Mouse (Mus musculus) erythroblast, embryonic 14.5 days (primary cell): ENCODE measurements around the gene Strap. TPM values are rescaled to one million over a fixed set of nuclear protein-coding genes. Genes with fewer than 3 reads are reported as not detected.

Experiments used
- H3K27me3 ChIP-seq: 2 replicates; pipeline ENCODE4 v1.6.1; 2012; ENCODE audit warnings: inconsistent platforms; ENCODE audit not compliant: control insufficient read depth
- H3K36me3 ChIP-seq: 2 replicates; pipeline ENCODE4 v1.6.1; 2012; ENCODE audit warnings: mild to moderate bottlenecking, inconsistent platforms; ENCODE audit not compliant: control insufficient read depth
- H3K4me1 ChIP-seq: 2 replicates; pipeline ENCODE4 v1.6.1; 2012; ENCODE audit warnings: inconsistent platforms; ENCODE audit not compliant: control insufficient read depth
- H3K4me3 ChIP-seq: replicated peaks from 2 replicates; pipeline ENCODE3; 2012; ENCODE audit warnings: moderate library complexity, mild to moderate bottlenecking, inconsistent platforms
- H3K9me3 ChIP-seq: 2 replicates; pipeline ENCODE4 v1.6.1; 2012; ENCODE audit warnings: low read length, inconsistent platforms, mixed read lengths; ENCODE audit not compliant: control insufficient read depth
- GATA1 ChIP-seq: IDR thresholded peaks from 2 replicates; pipeline ENCODE4 v1.6.1; 2012; ENCODE audit warnings: low read length, inconsistent platforms, mixed read lengths
- TAL1 ChIP-seq: IDR thresholded peaks from 3 replicates; pipeline ENCODE4 v1.6.1; 2012; ENCODE audit warnings: low read length, inconsistent platforms, mixed read lengths
- polyA plus RNA-seq: library from polyadenylated mRNA; stranded (reverse); fragments of >175 nt; gene quantifications from 2 replicates; pipeline ENCODE4 v1.2.3, GENCODE M21; 2012

Gene Strap
- polyA plus RNA-seq, 1 experiment = 1.6 TPM

DNA sequence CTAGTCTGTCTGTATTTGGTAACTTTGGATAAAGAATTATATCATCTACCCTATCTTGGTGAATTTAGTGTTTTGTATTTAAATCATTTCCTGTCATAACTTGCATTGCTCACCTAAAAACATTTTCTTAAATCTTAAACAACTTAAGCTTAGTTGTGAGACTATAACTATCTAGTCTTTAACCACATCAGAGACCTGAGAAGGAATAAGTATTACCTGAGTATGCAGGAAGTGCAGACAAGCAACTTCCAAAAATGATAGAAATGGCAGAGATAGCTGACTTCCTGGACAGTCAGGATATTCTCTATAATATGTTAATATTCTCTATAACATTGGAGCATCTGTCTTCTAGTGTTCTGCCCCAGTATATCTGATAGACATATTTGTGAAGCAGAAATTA lies 31.3 kb downstream of the Strap start:
- H3K9me3 ChIP-seq = no peaks in the 10 kb centered on the region
- no peaks in the 10 kb centered on the region for H3K27me3 ChIP-seq
- H3K4me3 ChIP-seq = no peak overlapping the region
- H3K36me3 ChIP-seq = no peaks in the 10 kb centered on the region
- no peaks in the 10 kb centered on the region for H3K4me1 ChIP-seq
- TF ChIP-seq TAL1 (no peak), GATA1 (no peak)

DNA sequence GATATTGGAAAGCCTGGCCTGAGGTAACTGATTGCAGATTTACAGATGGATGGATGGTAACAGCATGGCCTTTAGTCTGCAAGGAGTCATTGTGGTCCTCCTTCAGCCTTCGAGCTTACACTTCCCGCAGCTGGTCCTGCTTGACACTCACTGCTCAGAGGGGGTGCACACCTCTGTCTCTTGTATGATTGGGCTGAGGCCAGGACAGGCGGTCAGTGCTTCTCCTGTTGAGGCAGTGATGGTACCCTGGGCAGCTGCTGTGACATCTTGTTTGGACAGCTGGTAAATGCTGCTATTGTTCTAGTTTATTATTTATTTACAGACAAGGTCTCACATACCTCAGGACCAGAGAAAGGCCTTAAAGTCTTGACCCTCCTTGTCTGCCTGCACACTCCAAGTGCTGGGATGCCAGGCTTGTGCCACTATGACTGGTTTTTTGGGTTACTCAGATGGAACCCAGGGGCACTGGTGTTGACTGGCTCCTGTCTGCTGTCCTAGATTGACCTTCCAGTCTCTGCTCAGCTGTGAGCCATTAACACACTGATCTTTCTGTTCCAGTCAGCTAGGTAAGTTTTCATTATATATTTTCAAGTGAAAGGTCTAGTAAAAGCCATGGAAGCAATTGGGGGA lies 36.9 kb downstream of the Strap start:
- H3K4me1 ChIP-seq = no peaks in the 10 kb centered on the region
- no peaks in the 10 kb centered on the region for H3K27me3 ChIP-seq
- no peak for TF ChIP-seq TAL1
- no peak for TF ChIP-seq GATA1
- H3K4me3 ChIP-seq = no peak overlapping the region
- H3K9me3 ChIP-seq = no peaks in the 10 kb centered on the region
- H3K36me3 ChIP-seq = no peaks in the 10 kb centered on the region

DNA sequence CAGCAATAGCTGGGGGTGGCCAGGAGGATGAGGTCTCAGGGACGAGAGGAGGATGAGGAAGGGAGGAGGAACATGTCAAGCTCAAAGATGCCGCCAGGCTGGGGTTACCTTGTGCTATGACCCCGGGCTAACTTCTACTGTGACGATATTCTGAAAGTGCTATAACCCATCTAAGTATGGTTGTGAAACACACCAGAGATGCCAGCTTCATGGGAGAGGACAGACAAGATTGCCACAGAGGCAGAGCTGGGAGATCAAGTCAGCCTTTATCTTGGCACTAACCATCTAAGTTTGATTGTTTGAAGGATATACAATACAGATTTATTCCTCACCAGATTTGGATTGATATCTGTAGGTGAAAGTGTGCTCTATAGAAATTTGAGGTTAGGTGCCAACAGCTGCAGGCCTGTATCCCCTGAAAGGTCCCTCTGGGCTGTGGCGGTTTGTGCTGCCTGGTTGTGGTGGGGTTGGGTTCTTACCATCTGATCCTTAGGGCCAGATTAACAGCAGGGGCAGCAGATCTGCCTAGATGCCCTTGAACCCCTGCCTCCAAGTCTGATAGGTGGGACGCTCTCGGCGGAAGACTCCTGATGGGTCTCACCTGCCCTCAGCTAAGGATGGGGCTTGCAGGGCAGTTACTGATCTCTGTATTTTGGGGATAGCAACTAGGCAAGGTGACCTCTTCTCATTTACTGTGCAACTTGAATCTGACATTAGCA lies 38.2 kb downstream of the Strap start:
- no peaks in the 10 kb centered on the region for H3K36me3 ChIP-seq
- H3K4me3 ChIP-seq = no peak overlapping the region
- no peak for TF ChIP-seq GATA1
- TF ChIP-seq TAL1 = no peak

DNA sequence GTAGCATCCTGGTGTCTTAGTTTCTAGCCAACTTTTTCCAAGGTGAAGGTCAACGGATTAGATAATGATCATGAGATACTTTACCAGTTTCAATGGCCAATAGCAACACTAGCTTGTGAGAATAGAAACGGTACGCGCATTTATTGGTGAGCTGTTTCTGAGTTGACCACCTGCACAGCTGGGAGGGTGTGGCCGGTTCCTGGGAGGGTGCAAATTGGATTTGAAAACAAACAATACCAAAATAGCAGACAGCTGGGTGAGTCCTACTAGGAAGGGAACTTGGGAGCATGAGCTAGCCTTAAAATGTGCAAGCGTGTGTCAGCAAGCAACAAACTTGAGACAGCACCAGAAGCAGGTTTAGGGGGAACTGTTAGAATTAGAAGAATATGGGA lies 38.8 kb downstream of the Strap start:
- H3K9me3 ChIP-seq = no peaks in the 10 kb centered on the region
- H3K27me3 ChIP-seq = no peaks in the 10 kb centered on the region
- H3K36me3 ChIP-seq = no peaks in the 10 kb centered on the region
- TF ChIP-seq TAL1 (no peak), GATA1 (no peak)
- H3K4me3 ChIP-seq = no peak overlapping the region
- H3K4me1 ChIP-seq = no peaks in the 10 kb centered on the region

More for the DNA sequence above, 38.2 kb downstream of the Strap start:
- H3K27me3 ChIP-seq = no peaks in the 10 kb centered on the region
- no peaks in the 10 kb centered on the region for H3K9me3 ChIP-seq
- no peaks in the 10 kb centered on the region for H3K4me1 ChIP-seq

DNA sequence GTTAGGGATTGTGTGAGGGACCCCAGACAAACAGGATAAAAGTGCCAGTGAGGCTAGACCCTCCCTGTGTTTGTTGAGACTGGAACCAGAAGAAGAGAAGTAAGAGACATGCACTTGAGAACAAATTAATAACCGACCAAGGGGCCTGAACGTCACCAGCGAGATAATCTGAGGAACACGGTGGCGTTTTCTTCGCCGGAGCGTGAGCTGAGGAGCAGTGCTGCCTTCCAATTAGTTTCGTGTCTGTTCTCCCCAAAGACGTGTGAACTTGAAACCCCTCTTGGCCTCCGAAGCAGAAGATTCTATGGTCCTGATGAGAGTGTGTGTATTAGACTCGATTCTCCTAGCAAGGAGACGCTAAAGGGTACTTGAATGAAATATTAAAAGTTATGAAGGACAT lies 39.3 kb downstream of the Strap start:
- TF ChIP-seq GATA1 (no peak), TAL1 (no peak)
- H3K36me3 ChIP-seq = no peaks in the 10 kb centered on the region; the same call in 1 of the 2 replicates

DNA sequence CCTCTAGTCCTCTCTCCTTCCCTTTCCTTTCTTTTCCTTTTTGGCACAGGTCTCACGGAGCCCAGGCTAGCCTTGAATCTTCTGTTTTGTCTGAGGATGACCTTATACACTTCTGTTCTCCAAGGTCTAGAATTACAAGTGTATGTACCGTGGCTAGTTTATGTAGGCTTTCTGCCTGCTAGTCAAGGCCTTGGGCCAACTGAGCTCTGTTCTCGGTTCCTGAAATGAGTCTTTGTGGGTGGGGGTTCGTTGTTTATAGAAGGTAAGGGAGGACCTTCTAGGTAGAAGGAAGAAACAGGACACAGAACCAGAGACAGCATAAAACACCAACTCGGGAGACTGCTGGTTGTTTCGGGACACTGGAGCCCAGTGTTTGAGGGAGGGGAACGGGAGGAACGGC lies 40.3 kb downstream of the Strap start:
- H3K9me3 ChIP-seq = no peaks in the 10 kb centered on the region
- H3K27me3 ChIP-seq = no peaks in the 10 kb centered on the region
- H3K36me3 ChIP-seq = no peaks in the 10 kb centered on the region; the same call in 1 of the 2 replicates
- no peaks in the 10 kb centered on the region for H3K4me1 ChIP-seq
- TF ChIP-seq TAL1 = no peak
- TF ChIP-seq GATA1 = no peak
- H3K4me3 ChIP-seq = no peak overlapping the region

More for the DNA sequence above, 39.3 kb downstream of the Strap start:
- Histone ChIP-seq H3K4me1 (no peaks in the 10 kb centered on the region), H3K9me3 (no peaks in the 10 kb centered on the region), H3K4me3 (no peak overlapping the region), H3K27me3 (no peaks in the 10 kb centered on the region)

DNA sequence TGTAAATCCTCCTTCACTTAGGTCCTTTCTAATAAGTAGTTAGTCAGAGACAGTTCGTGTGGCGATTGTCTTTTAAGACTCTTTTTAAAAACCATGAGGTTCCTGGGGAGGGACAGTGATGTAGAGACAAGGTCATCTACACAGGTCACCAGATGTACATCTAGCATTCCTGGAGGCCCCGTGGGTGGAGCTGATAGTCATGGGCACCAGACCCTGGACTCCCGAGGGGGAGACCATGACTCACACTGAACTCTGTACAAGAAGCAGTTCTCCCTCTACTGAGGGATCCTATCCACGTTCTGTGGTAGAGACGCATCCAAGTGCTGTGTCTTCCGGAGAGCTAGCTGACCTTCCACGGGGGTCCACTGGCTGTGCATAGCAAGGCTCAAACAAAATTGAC lies 42.1 kb downstream of the Strap start:
- Histone ChIP-seq H3K4me3 (no peak overlapping the region), H3K27me3 (no peaks in the 10 kb centered on the region), H3K36me3 (peaks cover 6% of the 10 kb centered on the region), H3K9me3 (no peaks in the 10 kb centered on the region), H3K4me1 (no peaks in the 10 kb centered on the region)
- TF ChIP-seq TAL1 (no peak), GATA1 (no peak)

DNA sequence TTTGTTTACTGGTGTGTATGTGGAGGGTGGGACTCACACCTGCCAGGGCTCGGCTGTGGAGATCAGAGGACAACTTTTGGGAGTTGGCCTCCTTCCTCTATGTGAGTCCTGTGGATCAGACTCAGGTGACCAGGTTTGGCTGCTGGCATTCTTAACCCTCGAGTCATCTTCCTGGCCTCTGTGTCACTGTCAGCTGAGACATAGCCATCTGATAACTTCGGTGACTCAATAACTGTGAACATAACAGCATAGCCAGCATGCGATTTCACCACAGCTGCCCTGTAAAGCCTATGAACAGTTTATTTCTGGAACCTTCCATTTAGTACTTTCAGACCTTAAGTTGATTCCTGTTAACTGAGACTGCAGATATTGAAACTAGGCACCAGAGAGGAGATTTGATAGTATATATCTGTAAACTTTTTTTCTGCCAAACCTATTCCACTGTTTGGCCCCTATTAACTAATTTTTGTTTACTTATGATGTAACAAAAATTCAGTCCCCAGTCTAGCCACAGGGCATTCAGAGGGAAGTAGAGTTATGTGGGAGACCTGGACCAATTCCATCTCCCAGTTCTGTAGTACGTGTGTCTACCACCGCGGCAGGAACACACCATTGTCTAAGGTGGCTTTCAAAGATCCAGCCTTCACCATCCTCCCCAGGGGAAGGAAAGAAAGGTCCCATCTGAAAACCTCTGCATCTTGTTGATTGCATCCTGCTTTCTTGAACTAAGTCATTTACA lies 49.2 kb downstream of the Strap start:
- Histone ChIP-seq H3K4me3 (no peak overlapping the region), H3K4me1 (no peaks in the 10 kb centered on the region), H3K36me3 (peaks cover 21% of the 10 kb centered on the region), H3K9me3 (no peaks in the 10 kb centered on the region), H3K27me3 (no peaks in the 10 kb centered on the region)
- TF ChIP-seq TAL1 (no peak), GATA1 (no peak)

DNA sequence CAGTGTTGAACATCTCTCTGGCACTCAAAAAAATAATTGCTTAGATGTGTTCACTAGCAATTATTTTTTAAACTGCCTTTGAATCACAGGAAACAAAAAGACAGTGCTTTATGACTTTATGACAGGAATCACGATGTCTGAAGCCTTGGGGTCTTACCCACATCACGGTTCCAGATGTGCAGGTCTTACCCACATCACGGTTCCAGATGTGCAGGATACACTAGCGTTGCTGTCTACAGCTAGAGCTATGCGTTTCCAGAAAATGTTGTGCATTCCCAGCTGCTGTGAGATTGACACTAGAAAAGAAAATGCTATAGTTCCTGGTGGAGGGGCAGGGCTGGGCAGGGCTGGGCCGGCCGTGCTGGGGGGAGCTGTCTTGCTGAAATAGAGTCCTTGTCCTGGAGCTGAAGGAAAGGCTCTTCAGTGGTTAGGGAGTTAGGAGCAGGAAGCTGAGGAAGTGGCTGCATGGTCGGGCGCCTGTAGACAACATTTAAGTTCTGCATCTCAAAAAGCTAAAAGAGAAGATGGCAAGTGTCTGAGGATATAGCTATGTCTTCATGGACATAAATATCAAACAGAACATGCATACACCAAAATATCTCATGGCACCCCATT lies 54.2 kb downstream of the Strap start:
- Histone ChIP-seq H3K27me3 (no peaks in the 10 kb centered on the region), H3K9me3 (peaks cover 3% of the 10 kb centered on the region; the same call in 1 of the 2 replicates), H3K4me1 (no peaks in the 10 kb centered on the region), H3K4me3 (no peak overlapping the region), H3K36me3 (peaks cover 17% of the 10 kb centered on the region)
- TF ChIP-seq TAL1 = no peak
- TF ChIP-seq GATA1 = no peak
